Mouse (Mus musculus) lung, postnatal 0 days (tissue): Measurements from ENCODE around the gene Tmem175.

Source experiments
- CTCF ChIP-seq: IDR thresholded peaks from 2 replicates; pipeline ENCODE4 v1.5.1; 2016; ENCODE audit warnings: antibody characterized with exemption, mild to moderate bottlenecking
- EP300 ChIP-seq: IDR thresholded peaks from 2 replicates; pipeline ENCODE4 v1.6.1; 2016; ENCODE audit warnings: antibody characterized with exemption, mild to moderate bottlenecking, control low read depth

DNA sequence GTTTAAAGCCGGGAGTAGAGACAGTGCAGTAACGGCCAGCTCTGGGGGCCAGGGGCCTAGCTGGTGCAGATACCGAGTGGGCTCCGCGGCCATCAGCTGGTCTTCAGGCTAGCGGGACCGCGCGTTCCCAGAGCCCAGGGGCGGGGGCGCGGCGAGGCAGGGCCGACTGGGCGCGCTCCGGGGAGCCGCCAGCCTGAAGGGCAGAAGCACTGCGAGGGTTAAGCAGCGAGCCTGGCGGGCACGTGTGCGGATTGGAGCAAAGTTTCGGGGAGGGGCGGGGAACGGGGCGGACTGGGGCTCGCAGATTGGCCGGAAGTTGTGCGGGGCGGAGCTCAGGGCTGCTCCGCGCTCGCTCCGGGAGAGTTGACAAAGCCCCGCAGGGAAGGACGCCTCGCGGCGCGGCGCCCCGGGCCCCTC is 64.3 kb downstream of the Tmem175 start:
- TF ChIP-seq CTCF (no peak; the same call in 1 of the 2 replicates), EP300 (no peak)
